Mouse (Mus musculus) ovary, adult 2 months (tissue): ENCODE measurements around the gene Alox15. TPM values are rescaled to one million over a fixed set of nuclear protein-coding genes. Genes with fewer than 3 reads are reported as not detected.

ENCODE experiments used
- polyA plus RNA-seq: library from polyadenylated mRNA; depleted of rRNA; stranded (reverse); fragments of >200 nt; gene quantifications from 2 replicates; pipeline ENCODE4 v1.2.3, GENCODE M21; 2012; rRNA removed

Gene Alox15
- polyA plus RNA-seq: 24.3 and 28.5 TPM in 2 replicates

GRCm38 (mm10) chr11:70351868-70352267 lies at the start of gene Alox15:
TSS of gene Alox15 (minus strand) at chr11:70352031.

GRCm38 (mm10) chr11:70322528-70322927 lies 29.3 kb downstream of the Alox15 start, which contains the start of gene Alox12e:
TSS of gene Alox12e (minus strand) at chr11:70322628.

Other genes starting within 250 kb of the Alox15 start
- gene Mgl2, start 221.7 kb downstream of the Alox15 start, polyA plus RNA-seq: 6.0 and 6.3 TPM in 2 replicates
- gene Clec10a, start 195.8 kb downstream of the Alox15 start, polyA plus RNA-seq: 6.2 and 8.4 TPM in 2 replicates
- gene Slc16a11, start 139.3 kb downstream of the Alox15 start, polyA plus RNA-seq: 33.1 and 52.2 TPM in 2 replicates
- 13.6 and 14.5 TPM in 2 replicates for gene Slc16a13, start 131.0 kb downstream of the Alox15 start, polyA plus RNA-seq
- 7.9 and 11.3 TPM in 2 replicates for gene Bcl6b, start 122.2 kb downstream of the Alox15 start, polyA plus RNA-seq
- gene 0610010K14Rik, start 114.1 kb downstream of the Alox15 start, polyA plus RNA-seq: 74.4 and 91.7 TPM in 2 replicates
- gene Gm21988, start 112.2 kb downstream of the Alox15 start, polyA plus RNA-seq: 7.1 and 9.5 TPM in 2 replicates
- 168 and 203 TPM in 2 replicates for gene Rnasek, start 112.2 kb downstream of the Alox15 start, polyA plus RNA-seq
- gene Alox12, start 96.7 kb downstream of the Alox15 start, polyA plus RNA-seq: 6.0 and 6.8 TPM in 2 replicates
- 15.1 and 21.8 TPM in 2 replicates for gene Alox12e, start 29.4 kb downstream of the Alox15 start, polyA plus RNA-seq
- 32.7 and 36.4 TPM in 2 replicates for gene Pelp1, start 58.0 kb upstream of the Alox15 start, polyA plus RNA-seq
- 35.9 and 49.5 TPM in 2 replicates for gene Arrb2, start 80.6 kb upstream of the Alox15 start, polyA plus RNA-seq
- 21.2 and 24.3 TPM in 2 replicates for gene Med11, start 99.9 kb upstream of the Alox15 start, polyA plus RNA-seq
- 8.7 and 9.5 TPM in 2 replicates for gene Zmynd15, start 107.4 kb upstream of the Alox15 start, polyA plus RNA-seq
- gene Cxcl16, start 108.0 kb upstream of the Alox15 start, polyA plus RNA-seq: 37.7 and 41.1 TPM in 2 replicates
- gene Tm4sf5, start 153.2 kb upstream of the Alox15 start, polyA plus RNA-seq: 2.7 and 3.7 TPM in 2 replicates
- gene Vmo1, start 162.6 kb upstream of the Alox15 start, polyA plus RNA-seq: 0.50 TPM in 1 of 2 replicates, not detected in the other
- gene Gltpd2, start 167.2 kb upstream of the Alox15 start, polyA plus RNA-seq: 0.94 and 1.0 TPM in 2 replicates
- gene Psmb6, start 173.3 kb upstream of the Alox15 start, polyA plus RNA-seq: 320 and 440 TPM in 2 replicates
- not detected in 2 replicates for gene Gm40193, start 180.9 kb upstream of the Alox15 start, polyA plus RNA-seq
- gene Pld2, start 188.0 kb upstream of the Alox15 start, polyA plus RNA-seq: 31.2 and 31.9 TPM in 2 replicates
- gene Mink1, start 210.8 kb upstream of the Alox15 start, polyA plus RNA-seq: 111 and 120 TPM in 2 replicates